Mouse (Mus musculus) G1E (cell line): ENCODE data around the gene Arel1. TPM values are rescaled to one million over a fixed set of nuclear protein-coding genes. Genes with fewer than 3 reads are reported as not detected.

Source experiments
- ATAC-seq: 2 replicates; pipeline ENCODE4 v1.8.0; 2016; ENCODE audit warnings: mild to moderate bottlenecking; ENCODE audit not compliant: insufficient number of reproducible peaks, poor library complexity, low FRiP score, severe bottlenecking; ENCODE audit errors: extremely low read depth
- DNase-seq: peaks from one replicate; pipeline ENCODE4 v3.0.0; 2012; ENCODE audit warnings: low spot score
- H3K27me3 ChIP-seq: 2 replicates; pipeline ENCODE4 v1.6.1; 2012; ENCODE audit warnings: mild to moderate bottlenecking, low read length, inconsistent platforms; ENCODE audit not compliant: insufficient read depth
- H3K36me3 ChIP-seq: replicated peaks from 2 replicates; pipeline ENCODE3; 2012; ENCODE audit warnings: mild to moderate bottlenecking, inconsistent platforms
- H3K4me1 ChIP-seq: 2 replicates; pipeline ENCODE4 v1.6.1; 2012; ENCODE audit warnings: low read depth, low read length, inconsistent platforms, mixed read lengths; ENCODE audit not compliant: insufficient read depth
- H3K4me3 ChIP-seq: 2 replicates; pipeline ENCODE4 v1.5.1; 2012; ENCODE audit warnings: low read depth, mild to moderate bottlenecking, inconsistent platforms, low read length, moderate library complexity, mixed read lengths
- H3K9me3 ChIP-seq: replicated peaks from 2 replicates; pipeline ENCODE4 v1.6.1; 2012; ENCODE audit warnings: inconsistent platforms
- CTCF ChIP-seq: IDR thresholded peaks from 2 replicates; pipeline ENCODE4 v1.5.1; 2012; ENCODE audit warnings: low read depth, low read length, inconsistent platforms, mixed read lengths
- GATA1 ChIP-seq: IDR thresholded peaks from 2 replicates; pipeline ENCODE4 v1.6.1; 2012; ENCODE audit warnings: borderline replicate concordance, low read length, inconsistent platforms, mixed read lengths
- GATA2 ChIP-seq: IDR thresholded peaks from 2 replicates; pipeline ENCODE4 v1.6.1; 2012; ENCODE audit warnings: low read depth, low read length, inconsistent platforms, borderline replicate concordance
- POLR2AphosphoS5 ChIP-seq: IDR thresholded peaks from 2 replicates; pipeline ENCODE4 v1.6.1; 2012; ENCODE audit warnings: low read depth, low read length, inconsistent platforms; ENCODE audit not compliant: insufficient replicate concordance
- TAL1 ChIP-seq: conservative IDR thresholded peaks from 2 replicates; pipeline ENCODE4 v1.6.1; 2012; ENCODE audit warnings: low read depth, low read length, inconsistent platforms, mixed read lengths
- polyA plus RNA-seq: library from polyadenylated mRNA; stranded (reverse); fragments of >175 nt; gene quantifications from 2 replicates; pipeline ENCODE4 v1.2.3, GENCODE M21; 2012
- total RNA-seq, 2 experiments: library from RNA; stranded (forward) in 1 of 2; stranded (reverse) in 1 of 2; fragments of 200-1000 nt in 1 of 2; fragments of >200 nt in 1 of 2; fragmentation: Nextera tagmentation in 1 of 2; gene quantifications; 2 replicates each; pipeline ENCODE4 v1.2.3; 2014 to 2017

Gene Arel1
- 125 and 130 TPM in 2 replicates for total RNA-seq (2014; fragmentation: Nextera tagmentation)
- total RNA-seq (2017): 122 and 124 TPM in 2 replicates
- 7.4 and 12.7 TPM in 2 replicates for polyA plus RNA-seq

GRCm38 (mm10) chr12:84970428-84971096 lies at the start of gene Arel1, which contains the start of gene Fcf1:
Arel1 (minus strand) TSS chr12:84970900.
Fcf1 (plus strand) TSS chr12:84970897.
- Histone ChIP-seq H3K4me1 (peaks cover 45% of the 10 kb centered on the region), H3K27me3 (no peaks in the 10 kb centered on the region), H3K9me3 (no peaks in the 10 kb centered on the region), H3K36me3 (peaks cover 42% of the 10 kb centered on the region), H3K4me3 (peak within 1 kb of the TSS; percentile 88)
- peak; percentile 55 for ATAC-seq
- peak; percentile 64 for DNase-seq
- TF ChIP-seq TAL1 (no peak), CTCF (no peak)

DNA sequence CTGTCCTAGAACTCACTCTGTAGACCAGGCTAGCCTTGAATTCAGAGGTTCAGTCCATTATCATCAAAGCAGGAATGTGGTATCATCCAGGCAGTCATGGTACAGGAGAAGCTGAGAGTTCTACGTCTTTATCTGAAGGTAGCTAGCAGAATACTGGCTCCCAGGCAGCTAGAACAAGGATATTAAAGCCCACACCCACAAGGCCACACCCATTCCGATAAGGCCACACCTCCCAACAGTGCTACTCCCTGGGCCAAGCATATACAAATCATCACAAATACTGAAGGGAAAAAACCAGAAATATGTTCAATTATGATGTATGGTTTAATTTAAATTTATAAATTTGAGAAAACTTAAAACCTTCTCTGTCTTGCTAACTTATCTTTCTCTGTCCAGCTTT lies 41.5 kb upstream of the Arel1 start:
- Histone ChIP-seq H3K36me3 (peaks cover 75% of the 10 kb centered on the region), H3K9me3 (0 out of 2 replicates have a peak, but pooled peaks cover 2% of the 10 kb centered on the region)
- no peak for ATAC-seq

DNA sequence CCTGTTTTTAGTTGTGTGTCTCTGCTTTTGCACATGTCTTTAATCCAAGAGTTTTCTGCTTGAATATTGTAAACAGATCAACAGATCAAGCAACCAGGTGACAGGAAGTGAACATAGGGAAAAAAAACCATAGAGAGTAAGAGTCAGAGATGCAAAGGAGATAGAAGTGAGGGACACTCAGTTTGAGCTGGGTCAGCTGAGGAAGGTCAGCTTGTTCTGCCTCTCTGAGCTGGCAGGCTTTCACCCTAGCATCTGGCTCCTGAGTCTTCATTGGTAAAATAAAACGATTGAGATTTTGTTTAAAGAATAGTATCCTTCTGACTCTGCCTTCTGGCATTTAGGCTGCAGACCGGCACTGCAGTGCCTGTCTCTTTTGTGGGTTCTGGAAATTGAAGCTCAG lies 39.8 kb upstream of the Arel1 start:
- 0 out of 2 replicates have a peak, but pooled peaks cover 2% of the 10 kb centered on the region for H3K9me3 ChIP-seq
- no peak overlapping the region for H3K4me3 ChIP-seq
- no peaks in the 10 kb centered on the region for H3K27me3 ChIP-seq
- TF ChIP-seq TAL1: no peak
- TF ChIP-seq GATA1: no peak
- TF ChIP-seq GATA2: no peak
- no peak for TF ChIP-seq CTCF
- no peak for TF ChIP-seq POLR2AphosphoS5
- peaks cover 7% of the 10 kb centered on the region for H3K4me1 ChIP-seq
- ATAC-seq (no peak), DNase-seq (no peak)
- H3K36me3 ChIP-seq: peaks cover 70% of the 10 kb centered on the region

More for the DNA sequence above, 41.5 kb upstream of the Arel1 start:
- DNase-seq: no peak
- H3K4me1 ChIP-seq: peaks cover 4% of the 10 kb centered on the region
- TF ChIP-seq GATA1 (no peak), POLR2AphosphoS5 (no peak), TAL1 (no peak), GATA2 (no peak), CTCF (no peak)
- H3K4me3 ChIP-seq: no peak overlapping the region
- H3K27me3 ChIP-seq: no peaks in the 10 kb centered on the region

- peaks cover 70% of the 10 kb centered on the region for H3K36me3 ChIP-seq
- no peak for ATAC-seq
- H3K4me1 ChIP-seq: peaks cover 7% of the 10 kb centered on the region
- DNase-seq: no peak
- no peaks in the 10 kb centered on the region for H3K27me3 ChIP-seq
- H3K9me3 ChIP-seq: 0 out of 2 replicates have a peak, but pooled peaks cover 2% of the 10 kb centered on the region
- TF ChIP-seq GATA1 (no peak), GATA2 (no peak), POLR2AphosphoS5 (no peak), CTCF (no peak), TAL1 (no peak)
- H3K4me3 ChIP-seq: no peak overlapping the region
Measured at GRCm38 (mm10) chr12:85009776-85010175, 39.1 kb upstream of the Arel1 start.

DNA sequence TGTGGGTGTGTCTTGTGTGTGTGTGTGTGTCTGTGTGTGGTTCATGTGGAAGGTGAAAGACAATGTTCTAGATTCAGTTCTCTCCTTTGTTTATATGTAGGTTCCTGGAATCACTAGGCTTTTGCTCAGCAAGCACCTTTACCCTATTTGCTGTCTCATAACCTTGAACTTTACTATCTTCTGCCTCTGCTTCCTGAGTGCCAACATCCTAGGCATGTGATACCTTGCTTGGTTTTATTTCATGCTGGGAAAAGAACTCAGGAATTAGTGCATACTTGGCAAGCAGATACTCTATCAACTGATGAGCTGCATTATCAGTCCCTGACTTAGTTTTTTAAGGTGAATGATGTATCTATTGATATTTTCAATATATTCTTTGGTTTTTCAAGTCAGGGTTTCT lies 36.3 kb upstream of the Arel1 start:
- no peak for ATAC-seq
- TF ChIP-seq GATA1 (no peak), CTCF (no peak), TAL1 (no peak)

GRCm38 (mm10) chr12:85006206-85006605 lies 35.5 kb upstream of the Arel1 start:
- DNase-seq (no peak), ATAC-seq (no peak)
- Histone ChIP-seq H3K9me3 (peaks cover 7% of the 10 kb centered on the region), H3K4me1 (peaks cover 6% of the 10 kb centered on the region), H3K27me3 (no peaks in the 10 kb centered on the region), H3K4me3 (no peak overlapping the region), H3K36me3 (peaks cover 66% of the 10 kb centered on the region)
- TF ChIP-seq CTCF: no peak
- no peak for TF ChIP-seq TAL1
- TF ChIP-seq GATA1: no peak

More for the DNA sequence above, 36.3 kb upstream of the Arel1 start:
- Histone ChIP-seq H3K4me1 (peaks cover 8% of the 10 kb centered on the region), H3K4me3 (no peak overlapping the region), H3K36me3 (peaks cover 69% of the 10 kb centered on the region), H3K9me3 (peaks cover 9% of the 10 kb centered on the region), H3K27me3 (no peaks in the 10 kb centered on the region)
- no peak for DNase-seq

DNA sequence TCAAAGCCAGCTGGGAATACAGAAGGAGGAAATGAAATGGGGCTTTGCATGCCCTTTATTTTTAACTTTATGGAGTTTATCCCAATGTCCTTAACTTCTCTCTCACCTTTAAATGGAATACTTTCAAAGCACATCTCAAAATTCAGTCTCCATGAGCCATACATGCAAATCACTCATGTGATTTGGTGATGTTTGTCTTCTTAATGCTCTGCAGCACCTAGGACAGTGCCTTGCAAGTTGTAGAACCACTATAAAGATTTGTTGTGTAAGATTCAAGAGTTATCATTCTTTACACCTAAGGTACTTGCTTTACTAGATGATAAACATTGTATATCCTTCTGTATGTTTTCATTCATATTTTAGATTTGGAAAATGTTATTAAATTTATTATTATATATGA lies 28.4 kb upstream of the Arel1 start:
- peaks cover 39% of the 10 kb centered on the region for H3K4me1 ChIP-seq
- DNase-seq: no peak
- peaks cover 48% of the 10 kb centered on the region for H3K36me3 ChIP-seq
- peaks cover 9% of the 10 kb centered on the region for H3K9me3 ChIP-seq
- TF ChIP-seq GATA1: no peak
- TF ChIP-seq POLR2AphosphoS5: no peak
- no peak for TF ChIP-seq TAL1
- TF ChIP-seq GATA2: no peak
- TF ChIP-seq CTCF: no peak
- H3K27me3 ChIP-seq: no peaks in the 10 kb centered on the region
- ATAC-seq: no peak
- no peak overlapping the region; the same call in 1 of the 2 replicates for H3K4me3 ChIP-seq
